In genomic region chr5:53329591-53329990, GRCm38 (mm10) we compare ENCODE assay signal across 24 mouse cellular contexts.
"Had no signal": no experiment of that assay in that cellular context is flagged by ENCODE, and none has a peak within 500 bp of the region (broad histone marks: within the 10 kb centered on the region; RNA-seq: fewer than 3 reads in every experiment).

No protein-coding gene starts in this region.

- DNase-seq: gastrocnemius, adult 2 months; gastrocnemius, postnatal 10 days; gastrocnemius, postnatal 25 days; heart, adult 2 months; heart, postnatal 10 days; heart, postnatal 4 days; kidney, adult 18-20 months; kidney, adult 8-10 months; kidney, postnatal 10 days; kidney, postnatal 25 days; kidney, postnatal 4 days; liver; liver, embryonic 13.5 days; liver, postnatal 0 days had no signal

- H3K27ac ChIP-seq: gastrocnemius, adult 2 months; heart, adult 2 months; heart, embryonic 10.5 days; hindbrain, embryonic 10.5 days; hindbrain, embryonic 12.5 days; hindbrain, embryonic 14.5 days; intestine, embryonic 15.5 days; layer of hippocampus, adult 2 months; limb, embryonic 10.5 days; limb, embryonic 12.5 days; liver, embryonic 13.5 days; liver, embryonic 15.5 days had no signal

- H3K4me3 ChIP-seq: gastrocnemius, adult 2 months; heart, adult 2 months; heart, embryonic 10.5 days; heart, embryonic 12.5 days; hindbrain, embryonic 10.5 days; hindbrain, embryonic 12.5 days; intestine, embryonic 15.5 days; layer of hippocampus, adult 2 months; limb, embryonic 10.5 days; limb, embryonic 12.5 days; liver, embryonic 13.5 days; liver, embryonic 15.5 days had no signal

- H3K4me1 ChIP-seq: heart, embryonic 10.5 days; heart, embryonic 12.5 days; liver, embryonic 13.5 days; liver, embryonic 15.5 days had no signal

- H3K27me3 ChIP-seq: hindbrain, embryonic 12.5 days; liver, embryonic 15.5 days had no signal
